Mouse (Mus musculus): Measurements from ENCODE around the gene Exoc7. TPM values are rescaled to one million over a fixed set of nuclear protein-coding genes. Genes with fewer than 3 reads are reported as not detected.
"Not testable (repeated sequence)": the region's sequence is repeated elsewhere in the genome, so short reads cannot be mapped to it uniquely, and the experiment has no call there.

The Exoc7 gene
- total RNA-seq, 4 experiments from 2014 or later: 49.0 to 65.8 (median 54.2) TPM

DNA sequence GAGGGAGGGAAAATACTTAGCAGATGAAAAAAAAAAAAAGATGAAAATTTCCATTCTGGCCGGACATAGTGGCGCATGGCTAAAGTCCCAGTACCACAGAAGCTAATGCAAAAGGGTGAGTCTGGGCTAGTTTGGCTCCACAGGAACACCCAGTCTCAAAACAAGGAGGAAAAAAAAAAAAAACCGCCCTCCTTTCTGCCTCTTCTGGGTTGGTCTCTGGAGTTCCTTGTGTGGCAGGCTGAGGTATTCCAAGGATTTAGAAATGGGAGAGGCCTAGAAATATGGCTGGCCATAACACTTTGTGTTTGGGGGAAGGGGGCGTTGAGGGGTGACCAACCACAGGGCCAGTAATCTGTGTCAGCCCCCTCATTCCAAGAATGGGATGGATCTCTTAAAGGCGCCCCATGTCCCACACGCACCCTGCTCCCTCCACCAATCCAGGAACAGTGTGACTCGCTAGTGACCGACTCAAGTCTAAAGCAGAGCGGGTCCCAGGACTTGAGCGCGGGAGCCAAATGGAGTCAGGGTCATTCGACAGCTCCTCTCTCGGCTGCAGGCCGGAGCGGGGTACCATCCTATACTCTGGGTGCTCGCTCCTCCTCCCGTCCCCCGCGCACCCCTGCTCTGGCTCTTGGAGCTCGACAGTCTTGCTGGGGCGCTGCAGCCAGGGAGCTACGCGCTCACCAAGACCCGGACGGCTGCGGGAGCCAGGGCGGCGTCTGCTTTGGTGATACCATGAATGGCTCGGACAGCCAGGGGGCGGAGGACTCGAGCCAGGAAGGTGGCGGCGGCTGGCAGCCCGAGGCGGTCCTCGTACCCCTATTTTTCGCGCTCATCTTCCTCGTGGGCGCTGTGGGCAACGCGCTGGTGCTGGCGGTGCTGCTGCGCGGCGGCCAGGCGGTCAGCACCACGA, 26.0 kb downstream of the Exoc7 start, which contains the start of gene Galr2:
TSS of gene Galr2 (plus strand) at position 189 of the 913 bp plus-strand sequence.
- DNase-seq (ENCODE audit: low spot score): no peak

DNA sequence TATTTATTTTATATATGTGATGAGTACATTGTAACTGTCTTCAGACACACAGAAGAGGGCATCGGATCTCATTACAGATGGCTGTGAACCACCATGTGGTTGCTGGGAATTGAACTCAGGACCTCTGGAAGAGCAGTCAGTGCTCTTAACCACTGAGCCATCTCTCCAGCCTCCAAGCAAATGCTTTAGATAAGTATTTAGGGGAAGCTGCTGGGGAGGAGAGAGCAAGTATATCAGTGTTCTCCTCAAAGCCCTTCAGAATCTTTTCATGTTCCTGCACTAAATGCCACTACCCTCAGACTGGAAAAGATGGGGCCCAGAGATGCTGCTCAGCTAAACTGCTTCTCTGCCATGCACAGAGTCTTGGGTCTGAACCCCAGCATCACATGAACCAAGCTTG, 29.8 kb downstream of the Exoc7 start:
- DNase-seq (ENCODE audit: low spot score): not testable (repeated sequence)

- peak; percentile 95 for DNase-seq (ENCODE audit: low spot score)
Observed at GRCm38 (mm10) chr11:116274045-116274666, 32.9 kb downstream of the Exoc7 start, which contains the start of gene Srp68. Gene Srp68, minus strand, starts transcription at chr11:116274217.

DNA sequence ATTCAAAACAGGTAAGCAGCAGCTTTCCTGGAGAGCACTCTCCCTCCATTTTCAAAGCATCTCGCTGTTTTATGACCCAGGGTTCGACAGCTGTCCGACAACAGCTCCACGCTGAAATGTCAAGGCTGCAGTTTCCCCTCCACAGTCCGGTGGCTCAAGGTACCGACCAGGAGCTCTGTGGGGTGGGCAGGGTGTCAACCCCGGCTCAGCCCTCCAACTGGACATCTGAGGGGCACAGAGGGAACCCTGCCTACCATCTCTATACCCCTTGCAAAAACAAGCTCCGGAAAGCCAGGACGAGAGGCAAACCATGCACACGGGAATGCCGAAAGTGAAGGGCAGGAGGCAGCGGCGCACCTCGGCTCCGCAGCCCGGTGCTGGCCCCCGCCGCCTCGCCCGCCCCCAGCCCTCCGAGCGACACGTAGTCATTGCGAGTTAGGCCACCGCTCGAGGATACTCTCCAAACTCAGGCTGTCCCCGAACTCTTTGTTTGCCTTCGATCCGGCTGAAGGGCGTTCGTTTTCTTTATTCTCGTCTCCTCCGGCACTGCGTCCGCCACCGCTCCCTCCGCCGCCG, 33.5 kb downstream of the Exoc7 start:
- no peak for DNase-seq (ENCODE audit: low spot score)

- no peak for DNase-seq (ENCODE audit: low spot score)
Observed at GRCm38 (mm10) chr11:116272589-116273468, 34.2 kb downstream of the Exoc7 start.

DNA sequence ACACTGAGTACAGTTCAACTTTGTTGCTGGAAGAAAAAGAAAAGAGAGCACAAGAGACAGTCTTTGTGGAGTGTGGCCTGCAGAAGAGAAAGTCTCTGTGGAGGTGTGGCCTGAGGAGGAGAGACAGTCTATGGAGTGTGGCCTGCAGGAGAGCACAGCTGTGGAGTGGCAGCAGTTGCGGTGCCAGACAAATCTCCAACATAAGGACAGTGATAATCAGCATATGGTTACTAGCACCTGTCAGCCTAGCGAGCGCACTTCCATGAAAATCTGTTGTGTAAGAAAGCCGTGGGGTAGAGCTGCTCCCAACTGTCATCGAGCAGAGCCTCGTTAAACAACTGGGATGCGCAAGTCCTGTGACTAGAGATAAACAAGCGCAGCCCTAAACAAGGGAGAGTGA, 37.5 kb downstream of the Exoc7 start:
- DNase-seq (ENCODE audit: low spot score): no peak

DNA sequence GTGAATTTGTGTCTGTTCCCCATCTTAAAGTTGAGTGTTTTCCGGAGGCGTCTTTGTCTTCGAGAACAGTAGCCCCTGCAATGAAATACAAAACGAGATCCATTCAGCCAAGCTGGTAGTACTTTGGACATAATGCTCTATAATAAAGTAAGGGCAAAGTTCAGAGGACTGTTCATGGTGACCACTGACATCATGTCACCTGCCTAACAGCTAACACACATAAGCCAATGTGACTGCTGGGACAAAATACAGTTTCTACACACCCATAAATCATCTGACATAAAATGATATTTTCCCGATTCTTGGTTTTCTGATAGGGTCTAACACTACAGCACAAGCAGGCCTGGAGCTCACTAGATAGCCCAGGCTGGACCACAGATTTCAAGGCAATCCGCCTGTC, 38.7 kb downstream of the Exoc7 start:
- no peak for DNase-seq (ENCODE audit: low spot score)

DNA sequence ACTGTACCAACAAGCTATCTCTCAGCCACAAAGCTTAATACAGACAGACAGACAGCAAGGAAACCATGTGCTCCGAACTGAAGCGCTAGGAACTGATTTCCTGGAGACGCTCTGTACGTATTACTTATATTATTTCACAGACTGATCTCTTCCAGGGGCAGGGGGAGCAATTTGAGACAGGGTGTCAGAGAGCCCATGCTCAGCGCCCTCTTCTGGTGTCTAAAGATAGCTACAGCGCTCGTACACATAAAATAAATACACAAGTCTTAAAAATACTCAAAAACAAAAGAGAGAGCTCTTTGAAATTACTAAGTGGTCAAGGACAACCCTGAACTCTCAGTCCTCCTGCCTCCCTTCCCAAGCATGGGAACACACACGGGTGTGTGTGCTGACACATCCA, 39.4 kb downstream of the Exoc7 start:
- no peak for DNase-seq (ENCODE audit: low spot score)

DNA sequence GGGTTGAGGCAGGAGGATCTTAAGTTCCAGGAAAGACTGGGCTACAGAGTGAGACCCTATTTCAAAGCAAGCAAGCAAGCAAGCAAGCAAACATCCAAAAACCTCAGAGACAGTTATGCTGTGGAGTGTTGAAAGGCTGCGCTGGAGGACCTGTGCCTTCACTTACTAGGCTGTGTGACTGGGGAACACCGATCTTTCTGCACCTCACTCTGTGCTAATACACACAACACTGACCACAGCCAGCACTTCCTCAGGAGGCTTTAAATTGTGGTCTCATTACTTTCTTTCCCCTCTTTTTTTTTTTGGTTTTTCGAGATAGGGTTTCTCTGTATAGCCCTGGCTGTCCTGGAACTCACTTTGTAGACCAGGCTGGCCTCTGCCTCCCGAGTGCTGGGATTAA, 41.2 kb downstream of the Exoc7 start:
- no peak for DNase-seq (ENCODE audit: low spot score)

- no peak for DNase-seq (ENCODE audit: low spot score)
Observed at GRCm38 (mm10) chr11:116265352-116265751, 41.7 kb downstream of the Exoc7 start.

GRCm38 (mm10) chr11:116260259-116260658, 46.8 kb downstream of the Exoc7 start:
- DNase-seq (ENCODE audit: low spot score): no peak

- no peak for DNase-seq (ENCODE audit: low spot score)
Observed at GRCm38 (mm10) chr11:116259461-116259860, 47.6 kb downstream of the Exoc7 start.

GRCm38 (mm10) chr11:116255982-116256675, 50.9 kb downstream of the Exoc7 start:
- no peak for DNase-seq (ENCODE audit: low spot score)

- DNase-seq (ENCODE audit: low spot score): no peak
Observed at GRCm38 (mm10) chr11:116255090-116255981, 51.7 kb downstream of the Exoc7 start.

DNA sequence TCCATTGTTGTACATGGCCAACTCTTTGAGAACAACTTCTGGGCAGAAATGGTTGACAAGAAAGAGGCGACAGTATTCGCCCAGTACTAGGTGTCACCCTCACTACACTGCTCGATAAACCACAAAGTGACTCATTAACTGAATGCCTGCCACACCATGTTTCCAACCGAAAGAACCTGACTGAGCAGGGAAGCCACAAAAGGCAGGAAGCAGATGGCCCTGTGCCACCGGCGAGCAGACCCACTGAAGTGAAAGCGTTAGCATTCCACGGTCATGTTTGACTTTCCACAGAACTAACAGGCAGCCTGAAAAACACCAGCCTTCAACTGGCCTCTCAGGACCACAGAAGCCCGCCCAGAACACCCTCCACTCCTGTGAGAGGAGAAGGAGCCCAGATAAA, 52.4 kb downstream of the Exoc7 start:
- no peak for DNase-seq (ENCODE audit: low spot score)

- DNase-seq (ENCODE audit: low spot score): no peak
Observed at GRCm38 (mm10) chr11:116253076-116253600, 53.9 kb downstream of the Exoc7 start.

GRCm38 (mm10) chr11:116250898-116251297, 56.1 kb downstream of the Exoc7 start:
- no peak for DNase-seq (ENCODE audit: low spot score)

- no peak for DNase-seq (ENCODE audit: low spot score)
Observed at GRCm38 (mm10) chr11:116247502-116248222, 59.4 kb downstream of the Exoc7 start.

GRCm38 (mm10) chr11:116245616-116246015, 61.4 kb downstream of the Exoc7 start:
- DNase-seq (ENCODE audit: low spot score): no peak
